Mouse (Mus musculus): ENCODE data around the gene Exoc6.

DNA sequence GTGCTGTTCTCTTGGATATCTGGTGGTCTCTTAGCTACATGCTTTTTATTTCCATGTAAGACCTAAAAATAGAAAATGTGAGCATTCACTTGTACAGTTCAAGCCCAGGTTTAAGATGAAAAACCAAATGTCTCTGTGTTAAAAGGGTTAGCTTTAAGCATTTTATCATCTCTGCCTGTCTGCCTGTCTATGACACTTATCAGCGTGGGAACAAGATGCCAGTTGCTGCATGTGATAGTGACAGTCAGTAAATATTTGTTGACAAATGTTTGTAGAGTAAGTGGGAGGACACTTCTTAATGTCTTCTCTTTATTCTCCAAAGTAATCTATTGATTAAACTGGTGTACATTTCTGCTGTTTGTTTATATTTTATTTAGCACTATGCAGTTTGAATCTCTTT is 12.5 kb upstream of the Exoc6 start:
- TF ChIP-seq POLR2A (IDR thresholded peaks at IDR 0.05; ENCODE audit: extremely low read depth, insufficient read depth, low read length) (no peak), CTCF (IDR thresholded peaks at IDR 0.05; ENCODE audit: extremely low read depth, insufficient read depth, low read length) (no peak)

Data from cortical plate, adult 2 months (tissue).